Mouse (Mus musculus) adrenal gland, adult (tissue): ENCODE results near the gene Zfp551.
A peak's percentile ranks its signal among the peaks of the same experiment; 100 is the strongest.

Experiments
- DNase-seq, 2 experiments: peaks; one replicate each; pipeline ENCODE4 v3.0.0; 2022 to 2023; ENCODE audit warnings: low spot score in 1 of 2; ENCODE audit not compliant: inconsistent age in 2 of 2

The Zfp551 gene

GRCm38 (mm10) chr7:12422245-12422849 lies at the start of gene Zfp551:
TSS of gene Zfp551 (minus strand) at chr7:12422751.
- peak; percentile 73 to 91 for DNase-seq

DNA sequence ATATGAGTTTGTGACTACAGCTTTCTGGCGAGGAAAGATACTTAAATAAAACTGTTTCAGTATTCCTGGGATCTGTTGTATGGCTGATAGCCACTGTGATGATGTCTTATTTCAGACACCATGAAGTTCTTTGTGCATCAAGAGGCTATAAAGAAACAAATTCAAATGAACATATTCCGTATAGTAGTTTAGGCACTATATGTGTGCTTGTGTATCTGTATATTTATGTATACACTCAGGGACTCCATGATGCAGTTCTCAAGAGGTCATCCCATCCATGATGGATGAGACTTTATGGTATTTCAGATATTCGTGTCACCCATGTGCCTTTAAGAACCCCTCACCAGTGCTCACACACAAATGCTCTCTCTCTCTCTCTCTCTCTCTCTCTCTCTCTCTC lies 304 bp upstream of the Zfp551 start:
- no peak for DNase-seq

DNA sequence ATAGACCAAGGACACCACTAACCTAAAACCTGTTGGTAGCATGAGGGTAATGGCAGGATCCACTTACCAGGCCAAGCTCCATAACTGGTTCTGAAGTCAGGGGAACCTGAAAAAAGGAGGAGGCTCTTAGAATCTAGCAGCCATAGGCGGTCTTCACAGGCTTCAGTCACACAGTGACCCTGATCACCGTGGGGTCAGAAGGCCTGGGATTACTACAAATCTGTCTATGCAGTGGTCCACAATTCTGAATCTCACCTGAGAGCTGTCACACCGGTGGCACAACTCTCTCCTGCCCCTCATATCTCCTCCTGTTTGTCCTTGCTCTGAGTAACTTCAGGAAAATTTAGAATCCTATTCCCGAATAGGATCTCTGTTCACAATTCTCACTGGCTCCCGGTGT lies 810 bp downstream of the Zfp551 start:
- DNase-seq: no peak

- no peak for DNase-seq
Measured at GRCm38 (mm10) chr7:12369173-12369572, 53.4 kb downstream of the Zfp551 start, which contains the start of gene Vmn1r84. TSS of gene Vmn1r84 (minus strand) at chr7:12369273.
